In the genomic region with DNA sequence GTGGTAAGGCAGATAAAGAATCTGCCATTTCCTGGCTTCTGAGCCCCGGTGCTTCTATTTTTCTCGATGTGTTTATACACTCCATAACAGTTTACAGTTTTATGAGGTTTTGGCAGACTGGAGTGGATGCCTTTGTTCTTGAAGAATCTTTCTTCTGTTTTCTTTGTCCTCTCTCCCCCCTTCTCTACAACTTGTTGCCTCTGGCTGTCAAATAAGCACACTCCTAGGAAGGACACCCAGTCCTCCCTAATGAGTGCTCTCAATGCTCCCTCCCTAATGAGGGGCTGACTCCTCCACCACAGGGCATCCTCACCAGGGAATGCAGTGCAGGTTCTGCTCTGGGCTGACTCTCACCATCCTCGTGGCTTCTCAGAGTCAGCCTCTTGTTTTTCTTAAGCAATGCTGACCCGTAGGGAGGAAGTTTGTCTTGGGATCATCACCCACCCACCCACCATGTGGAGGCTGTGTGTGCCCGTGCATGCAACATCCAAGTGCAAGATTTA, we compare ENCODE assay signal across 25 mouse cellular contexts.
DNase-seq lines count a peak whose midpoint lies in the region; ATAC-seq and TF ChIP-seq lines count a peak whose summit lies in the region.
"Had no signal": no experiment of that assay in that cellular context is flagged by ENCODE, and none has a peak within 500 bp of the region (broad histone marks: within the 10 kb centered on the region; RNA-seq: fewer than 3 reads in every experiment).

No protein-coding gene starts in this region.

- H3K27ac ChIP-seq in heart, embryonic 11.5 days (ENCODE audit: low read depth, low read length), result no peak overlapping the region
- peak overlapping the region; percentile 34; the same call in 1 of the 2 replicates for H3K27ac ChIP-seq in kidney, embryonic 16.5 days (ENCODE audit: low read length)
- no peak overlapping the region for H3K27ac ChIP-seq in lung, embryonic 14.5 days (ENCODE audit: low read depth)
- no peak overlapping the region for H3K27ac ChIP-seq in lung, postnatal 0 days (ENCODE audit: low read length)
- H3K27ac ChIP-seq: embryonic facial prominence, embryonic 12.5 days; embryonic facial prominence, embryonic 15.5 days; gastrocnemius, adult 2 months; heart, embryonic 13.5 days; hindbrain, embryonic 14.5 days had no signal

- no peak overlapping the region for H3K9ac ChIP-seq in heart, embryonic 11.5 days (ENCODE audit: low read depth, low read length)
- H3K9ac ChIP-seq in kidney, embryonic 16.5 days (replicated peaks; ENCODE audit: low read length), result no peak overlapping the region
- H3K9ac ChIP-seq in lung, embryonic 14.5 days, result no peak overlapping the region
- no peak overlapping the region for H3K9ac ChIP-seq in lung, postnatal 0 days (replicated peaks; ENCODE audit: low read depth)
- H3K9ac ChIP-seq: embryonic facial prominence, embryonic 12.5 days; embryonic facial prominence, embryonic 15.5 days; forebrain, postnatal 0 days; heart, embryonic 13.5 days; hindbrain, embryonic 14.5 days had no signal

- no peaks in the 10 kb centered on the region for H3K9me3 ChIP-seq in heart, embryonic 11.5 days (replicated peaks; ENCODE audit: control insufficient read depth, low read length)
- no peaks in the 10 kb centered on the region for H3K9me3 ChIP-seq in kidney, embryonic 16.5 days (ENCODE audit: low read length)
- H3K9me3 ChIP-seq in lung, embryonic 14.5 days (ENCODE audit: low read depth, low read length), result no peaks in the 10 kb centered on the region
- H3K9me3 ChIP-seq in lung, postnatal 0 days (ENCODE audit: low read length), result no peaks in the 10 kb centered on the region
- H3K9me3 ChIP-seq: embryonic facial prominence, embryonic 12.5 days; embryonic facial prominence, embryonic 15.5 days; heart, embryonic 13.5 days had no signal

- no peak overlapping the region for H3K4me2 ChIP-seq in heart, embryonic 11.5 days
- no peak overlapping the region for H3K4me2 ChIP-seq in kidney, embryonic 16.5 days (replicated peaks; ENCODE audit: low read depth, low read length)
- H3K4me2 ChIP-seq in lung, embryonic 14.5 days, result no peak overlapping the region
- H3K4me2 ChIP-seq in lung, postnatal 0 days (replicated peaks; ENCODE audit: low read depth, low read length), result no peak overlapping the region
- H3K4me2 ChIP-seq: embryonic facial prominence, embryonic 12.5 days; embryonic facial prominence, embryonic 15.5 days; heart, embryonic 13.5 days; hindbrain, embryonic 14.5 days had no signal

- ATAC-seq in heart, embryonic 11.5 days (replicated peaks; ENCODE audit: insufficient number of reproducible peaks, low FRiP score, low TSS enrichment), result no peak
- peak; percentile 73 for ATAC-seq in kidney, embryonic 16.5 days (ENCODE audit: low FRiP score, low TSS enrichment)
- ATAC-seq in lung, embryonic 14.5 days (ENCODE audit: insufficient read depth), result peak; percentile 56; the same call in 1 of the 2 replicates
- peak; percentile 23; the same call in 1 of the 2 replicates for ATAC-seq in lung, postnatal 0 days
- ATAC-seq: activated CD4-positive, CD25-positive, alpha-beta regulatory T cell, adult 4 months; forebrain, embryonic 14.5 days; forebrain, postnatal 0 days had no signal

- no peaks in the 10 kb centered on the region for H3K4me1 ChIP-seq in heart, embryonic 11.5 days (ENCODE audit: control insufficient read depth, insufficient read depth, low read length)
- H3K4me1 ChIP-seq in kidney, embryonic 16.5 days (ENCODE audit: insufficient read depth, low read length), result peaks cover 20% of the 10 kb centered on the region
- 0 out of 2 replicates have a peak, but pooled peaks cover 3% of the 10 kb centered on the region for H3K4me1 ChIP-seq in lung, embryonic 14.5 days (ENCODE audit: insufficient read depth)
- no peaks in the 10 kb centered on the region for H3K4me1 ChIP-seq in lung, postnatal 0 days (ENCODE audit: insufficient read depth, low read depth, low read length)
- H3K4me1 ChIP-seq: embryonic facial prominence, embryonic 12.5 days; embryonic facial prominence, embryonic 15.5 days; heart, embryonic 13.5 days had no signal

- H3K27me3 ChIP-seq in heart, embryonic 11.5 days (ENCODE audit: control insufficient read depth, insufficient read depth, low read length), result no peaks in the 10 kb centered on the region
- H3K27me3 ChIP-seq in kidney, embryonic 16.5 days (ENCODE audit: insufficient read depth, low read length), result no peaks in the 10 kb centered on the region
- H3K27me3 ChIP-seq in lung, embryonic 14.5 days (ENCODE audit: insufficient read depth, low read length), result no peaks in the 10 kb centered on the region
- no peaks in the 10 kb centered on the region for H3K27me3 ChIP-seq in lung, postnatal 0 days (replicated peaks; ENCODE audit: insufficient read depth, low read length)
- H3K27me3 ChIP-seq: embryonic facial prominence, embryonic 12.5 days; embryonic facial prominence, embryonic 15.5 days; heart, embryonic 13.5 days had no signal

- TF ChIP-seq EP300 in lung, postnatal 0 days (IDR thresholded peaks at IDR 0.05), result peak; percentile 33; the same call in 1 of the 2 replicates

- H3K36me3 ChIP-seq in heart, embryonic 11.5 days (ENCODE audit: control insufficient read depth, insufficient read depth, low read length), result no peaks in the 10 kb centered on the region
- H3K36me3 ChIP-seq in kidney, embryonic 16.5 days (ENCODE audit: insufficient read depth, low read length), result no peaks in the 10 kb centered on the region
- H3K36me3 ChIP-seq in lung, embryonic 14.5 days (ENCODE audit: insufficient read depth), result no peaks in the 10 kb centered on the region
- no peaks in the 10 kb centered on the region for H3K36me3 ChIP-seq in lung, postnatal 0 days (ENCODE audit: insufficient read depth, low read length)
- H3K36me3 ChIP-seq: embryonic facial prominence, embryonic 12.5 days; embryonic facial prominence, embryonic 15.5 days; heart, embryonic 13.5 days had no signal

- 46% methylated on average over 5 of the region's 5 CpGs for WGBS in heart, embryonic 11.5 days (ENCODE audit: insufficient replicate concordance)
- 13% methylated on average over 5 of the region's 5 CpGs for WGBS in kidney, embryonic 16.5 days
- WGBS in lung, embryonic 14.5 days, result 25% methylated on average over 5 of the region's 5 CpGs
- WGBS in lung, postnatal 0 days, result 28% methylated on average over 5 of the region's 5 CpGs

- TF ChIP-seq CTCF in lung, embryonic 14.5 days (IDR thresholded peaks at IDR 0.05; ENCODE audit: low read depth), result no peak
- TF ChIP-seq CTCF in lung, postnatal 0 days (IDR thresholded peaks at IDR 0.05), result no peak

- no peak overlapping the region for H3K4me3 ChIP-seq in heart, embryonic 11.5 days (ENCODE audit: low read depth, low read length)
- H3K4me3 ChIP-seq in kidney, embryonic 16.5 days (ENCODE audit: low read length), result no peak overlapping the region
- H3K4me3 ChIP-seq in lung, embryonic 14.5 days (ENCODE audit: low read depth, low read length), result no peak overlapping the region
- no peak overlapping the region for H3K4me3 ChIP-seq in lung, postnatal 0 days (ENCODE audit: low read depth, low read length)
- H3K4me3 ChIP-seq: embryonic facial prominence, embryonic 12.5 days; embryonic facial prominence, embryonic 15.5 days; gastrocnemius, adult 2 months; heart, embryonic 13.5 days had no signal

- peak; percentile 41 for DNase-seq in heart, adult 11 months
- DNase-seq in kidney, adult 11 months, result no peak
- peak; percentile 72 for DNase-seq in lung, embryonic 14.5 days
- DNase-seq in lung, postnatal 25 days (ENCODE audit: low spot score), result no peak
- no peak for DNase-seq in lung, postnatal 0 days (ENCODE audit: low spot score)
- DNase-seq in adrenal gland, adult 18-20 months (ENCODE audit: low spot score in 2 of 2), result no peak
- DNase-seq: adrenal gland, postnatal 14 days; cerebellum, adult 11 months; cerebellum, adult 2 months; cerebellum, adult 9-11 months; cerebellum, postnatal 25 days; forebrain, postnatal 0 days; gastrocnemius, adult 2 months; gastrocnemius, postnatal 14 days; heart, adult 18-20 months; heart, postnatal 14 days; heart, postnatal 4 days had no signal

Comparison
In these comparisons a context has a peak if more than half of its experiments do, and no peak if none do; other contexts are left out.
1. DNase-seq: peak in heart, adult 11 months (single experiment) and lung, embryonic 14.5 days (single experiment); none in kidney, adult 11 months (single experiment), lung, postnatal 25 days (single experiment), lung, postnatal 0 days (single experiment) and adrenal gland, adult 18-20 months (0 of 2).